In genomic region chr11:51059151-51059571, GRCm38 (mm10) we compare ENCODE assay signal across 8 mouse cellular contexts. TPM values are rescaled to one million over a fixed set of nuclear protein-coding genes. Genes with fewer than 3 reads are reported as not detected.
DNase-seq lines count a peak whose midpoint lies in the region; ATAC-seq and TF ChIP-seq lines count a peak whose summit lies in the region.

Gene Zfp354a (plus strand): TSS chr11:51059257.

- H3K36me3 ChIP-seq in hindbrain, embryonic 14.5 days (replicated peaks; ENCODE audit: control insufficient read depth, insufficient read depth), result peaks cover 29% of the 10 kb centered on the region
- no peaks in the 10 kb centered on the region for H3K36me3 ChIP-seq in lung, postnatal 0 days (ENCODE audit: insufficient read depth, low read length)

- no peak for TF ChIP-seq EP300 in lung, postnatal 0 days (IDR thresholded peaks at IDR 0.05)

- DNase-seq in adrenal gland, adult 2 months, result peak; percentile 82
- peak; percentile 81 to 83 for DNase-seq in cerebellum, postnatal 36 days
- DNase-seq in gastrocnemius, adult 18-20 months (ENCODE audit: low spot score), result peak; percentile 73
- DNase-seq in hindbrain, embryonic 14.5 days (ENCODE audit: low spot score), result peak; percentile 82
- DNase-seq in layer of hippocampus, postnatal 25 days (ENCODE audit: extremely low spot score in 1 of 2, low spot score in 1 of 2), result peak; percentile 44 to 63
- DNase-seq in lung, postnatal 0 days (ENCODE audit: low spot score), result peak; percentile 90
- peak; percentile 82 for DNase-seq in right cerebral cortex, adult 18-20 months
- DNase-seq in thymus, adult 18-20 months, result no peak

- TF ChIP-seq CTCF in lung, postnatal 0 days (IDR thresholded peaks at IDR 0.05), result peak; percentile 55

- H3K9me3 ChIP-seq in hindbrain, embryonic 14.5 days (ENCODE audit: control insufficient read depth, low read length), result no peaks in the 10 kb centered on the region
- H3K9me3 ChIP-seq in lung, postnatal 0 days (ENCODE audit: low read length), result no peaks in the 10 kb centered on the region

- H3K27me3 ChIP-seq in hindbrain, embryonic 14.5 days (ENCODE audit: control insufficient read depth, insufficient read depth, low read length), result no peaks in the 10 kb centered on the region
- no peaks in the 10 kb centered on the region for H3K27me3 ChIP-seq in lung, postnatal 0 days (replicated peaks; ENCODE audit: insufficient read depth, low read length)

- H3K27ac ChIP-seq in hindbrain, embryonic 14.5 days, result no peak within 1 kb of the TSS
- no peak within 1 kb of the TSS for H3K27ac ChIP-seq in lung, postnatal 0 days (ENCODE audit: low read length)

- H3K4me3 ChIP-seq in hindbrain, embryonic 14.5 days (replicated peaks; ENCODE audit: low read length), result peak within 1 kb of the TSS; percentile 78
- H3K4me3 ChIP-seq in lung, postnatal 0 days (ENCODE audit: low read depth, low read length), result peak within 1 kb of the TSS; percentile 88

- WGBS in hindbrain, embryonic 14.5 days, result 1% methylated on average over 32 of the region's 32 CpGs
- under 1% methylated on average over 31 of the region's 32 CpGs for WGBS in lung, postnatal 0 days

- H3K4me2 ChIP-seq in hindbrain, embryonic 14.5 days (replicated peaks), result peak within 1 kb of the TSS; percentile 59
- H3K4me2 ChIP-seq in lung, postnatal 0 days (replicated peaks; ENCODE audit: low read depth, low read length), result peak within 1 kb of the TSS; percentile 85

- ATAC-seq in hindbrain, embryonic 14.5 days (ENCODE audit: low FRiP score), result peak; percentile 94
- peak; percentile 96 for ATAC-seq in lung, postnatal 0 days

- peak within 1 kb of the TSS; percentile 79 for H3K9ac ChIP-seq in hindbrain, embryonic 14.5 days
- peak within 1 kb of the TSS; percentile 58 for H3K9ac ChIP-seq in lung, postnatal 0 days (replicated peaks; ENCODE audit: low read depth)

- peaks cover 11% of the 10 kb centered on the region for H3K4me1 ChIP-seq in hindbrain, embryonic 14.5 days (replicated peaks; ENCODE audit: control insufficient read depth, insufficient read depth, low read length)
- H3K4me1 ChIP-seq in lung, postnatal 0 days (ENCODE audit: insufficient read depth, low read depth, low read length), result no peaks in the 10 kb centered on the region; the same call in 1 of the 2 replicates

RNA-seq across cellular contexts. Expression of gene Zfp354a, which starts in this region (rescaled TPM):
- 1 to 10 TPM; 4.7 to 8.5 TPM for total RNA-seq in adrenal gland, adult 2 months (2021)
- 0.47 and 0.70 TPM in 2 replicates for polyA plus RNA-seq in adrenal gland, adult 2 months (2012; rRNA removed)
- total RNA-seq in gastrocnemius, adult 18-20 months (2021), result 1 to 10 TPM; 2.8 to 3.2 TPM
- polyA plus RNA-seq in hindbrain, embryonic 14.5 days (2014; fragmentation: Nextera tagmentation; extraction: Ambion mirVana), result 12.4 and 16.7 TPM in 2 replicates
- total RNA-seq in layer of hippocampus, postnatal 25 days (2021), result 1 to 10 TPM; 8.7 to 8.8 TPM
- polyA plus RNA-seq in lung, postnatal 0 days (2015; fragmentation: Nextera tagmentation; extraction: Ambion mirVana), result 5.7 and 5.9 TPM in 2 replicates

Comparison
In these comparisons a context has a peak if more than half of its experiments do, and no peak if none do; other contexts are left out.
1. DNase-seq: peak in adrenal gland, adult 2 months (single experiment), cerebellum, postnatal 36 days (2 of 2), gastrocnemius, adult 18-20 months (single experiment), hindbrain, embryonic 14.5 days (single experiment), layer of hippocampus, postnatal 25 days (2 of 2), lung, postnatal 0 days (single experiment) and right cerebral cortex, adult 18-20 months (single experiment); none in thymus, adult 18-20 months (0 of 2).